Mouse (Mus musculus) G1E-ER4 (cell line): ENCODE data around the gene Glce. TPM values are rescaled to one million over a fixed set of nuclear protein-coding genes. Genes with fewer than 3 reads are reported as not detected.
A peak's percentile ranks its signal among the peaks of the same experiment; 100 is the strongest.

Source experiments
- GATA1 ChIP-seq: IDR thresholded peaks from one replicate; pipeline ENCODE4 v1.8.0; 2012; ENCODE audit warnings: low read length, inconsistent platforms
- polyA plus RNA-seq: library from polyadenylated mRNA; stranded (reverse); fragments of >175 nt; gene quantifications from 2 replicates; pipeline ENCODE4 v1.2.3, GENCODE M21; 2012

Glce gene
- polyA plus RNA-seq, 1 experiment = 4.6 TPM

GRCm38 (mm10) chr9:62132005-62132782, 9.7 kb upstream of the Glce start:
- TF ChIP-seq GATA1 = no peak

DNA sequence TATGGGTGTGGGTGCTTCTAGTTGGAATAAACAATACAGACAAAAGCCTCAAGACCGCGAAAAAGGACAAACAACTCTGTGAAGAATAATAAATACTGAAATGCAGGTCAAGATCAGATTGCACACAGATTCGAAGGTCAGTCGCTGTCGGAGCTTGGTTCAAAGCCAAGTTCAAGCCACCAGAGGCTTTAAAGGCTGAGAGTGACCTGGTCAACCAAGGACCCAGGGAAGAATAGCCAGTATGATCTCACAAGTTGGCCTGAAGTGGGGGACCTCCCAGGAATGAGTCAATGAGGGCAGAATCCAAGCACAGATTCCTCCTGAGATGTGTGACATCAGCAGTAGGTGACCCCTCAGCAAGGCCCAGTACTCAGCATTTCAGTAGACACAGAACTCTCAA, 8.3 kb upstream of the Glce start:
- TF ChIP-seq GATA1 = no peak

DNA sequence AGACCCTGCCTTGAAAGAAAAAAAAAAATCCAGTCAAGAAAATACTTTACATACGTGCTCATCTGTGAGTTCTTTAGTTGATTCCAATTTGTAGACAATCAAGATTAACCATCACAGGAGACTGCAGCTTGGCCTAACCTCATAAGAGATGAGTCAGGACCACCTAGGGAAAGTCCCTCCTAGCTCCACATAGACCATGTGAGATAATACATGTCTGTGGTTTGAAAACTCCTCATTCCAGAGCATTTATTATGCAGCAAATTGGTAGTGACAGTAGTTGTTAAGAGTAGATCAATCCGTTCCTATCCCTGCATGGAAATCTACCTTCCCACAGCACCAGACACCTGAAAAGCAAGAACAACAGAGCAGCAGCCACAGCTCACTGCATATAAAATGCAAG, 5.6 kb upstream of the Glce start:
- TF ChIP-seq GATA1 = no peak

DNA sequence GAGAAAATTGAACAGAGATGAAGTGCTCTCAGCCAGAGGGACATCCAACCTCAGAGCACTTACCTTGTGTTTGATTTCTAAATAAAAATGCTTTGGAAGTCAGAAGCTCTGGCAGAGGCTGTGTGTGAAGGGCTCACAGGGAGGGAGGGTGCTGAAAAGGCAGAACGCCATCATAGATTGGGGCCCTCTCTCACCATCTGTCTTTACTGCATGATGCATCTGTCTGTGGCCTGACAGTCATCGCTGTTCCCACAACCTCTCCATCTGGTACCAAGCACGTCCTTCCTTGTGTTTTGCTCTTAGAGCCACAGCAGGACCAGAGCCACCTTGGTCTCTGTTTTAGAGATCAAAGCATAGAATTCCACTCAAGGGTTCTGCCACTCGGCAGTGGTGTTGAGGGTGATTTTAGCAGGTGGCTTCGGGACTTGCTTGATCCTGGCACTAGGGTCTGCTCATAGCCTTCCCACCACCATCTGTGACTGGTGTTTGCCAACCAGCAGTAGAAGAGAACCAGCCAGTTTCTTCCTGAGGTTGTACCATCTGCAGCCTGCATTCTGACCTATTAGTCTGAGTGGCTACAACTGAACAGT, 3.6 kb upstream of the Glce start:
- TF ChIP-seq GATA1 = no peak

DNA sequence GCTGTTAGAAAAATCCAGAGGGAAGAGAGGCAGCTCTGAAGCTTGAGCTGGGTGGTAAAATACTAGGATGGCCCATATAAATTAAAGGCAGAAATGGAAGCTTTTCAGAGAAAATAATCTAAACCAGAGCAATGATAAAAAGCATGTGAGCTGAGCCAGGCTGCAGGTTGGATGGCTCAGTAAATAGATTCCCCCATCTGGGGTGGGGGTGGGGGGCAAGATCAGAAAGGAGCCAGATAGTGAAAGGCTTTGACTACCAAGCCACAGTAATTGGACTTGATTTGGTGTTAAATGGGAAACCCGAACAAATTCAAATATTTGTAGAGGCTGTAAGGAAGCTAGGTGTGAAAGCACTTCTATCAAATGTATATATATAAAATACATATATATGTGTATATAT, 1.8 kb upstream of the Glce start:
- no peak for TF ChIP-seq GATA1

DNA sequence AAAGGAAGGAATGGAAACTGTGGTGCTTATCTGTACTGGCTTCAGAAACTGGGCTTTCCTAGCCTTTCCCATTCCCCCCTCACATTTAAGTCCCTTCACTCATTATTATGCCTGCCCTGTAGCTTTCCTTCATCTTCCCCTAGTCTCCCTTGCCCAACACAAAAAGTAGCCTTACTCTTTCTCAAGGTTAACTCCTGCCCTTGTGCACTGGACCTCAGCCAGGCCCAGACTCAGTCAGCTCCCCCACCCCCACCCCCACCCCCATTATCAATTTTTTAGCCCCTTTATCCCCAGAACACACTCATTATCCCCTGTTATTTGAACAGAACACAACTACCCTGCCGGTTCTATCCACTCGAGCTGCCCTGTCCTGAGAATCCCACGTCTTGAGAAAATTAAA, 1.0 kb upstream of the Glce start:
- TF ChIP-seq GATA1 = no peak

DNA sequence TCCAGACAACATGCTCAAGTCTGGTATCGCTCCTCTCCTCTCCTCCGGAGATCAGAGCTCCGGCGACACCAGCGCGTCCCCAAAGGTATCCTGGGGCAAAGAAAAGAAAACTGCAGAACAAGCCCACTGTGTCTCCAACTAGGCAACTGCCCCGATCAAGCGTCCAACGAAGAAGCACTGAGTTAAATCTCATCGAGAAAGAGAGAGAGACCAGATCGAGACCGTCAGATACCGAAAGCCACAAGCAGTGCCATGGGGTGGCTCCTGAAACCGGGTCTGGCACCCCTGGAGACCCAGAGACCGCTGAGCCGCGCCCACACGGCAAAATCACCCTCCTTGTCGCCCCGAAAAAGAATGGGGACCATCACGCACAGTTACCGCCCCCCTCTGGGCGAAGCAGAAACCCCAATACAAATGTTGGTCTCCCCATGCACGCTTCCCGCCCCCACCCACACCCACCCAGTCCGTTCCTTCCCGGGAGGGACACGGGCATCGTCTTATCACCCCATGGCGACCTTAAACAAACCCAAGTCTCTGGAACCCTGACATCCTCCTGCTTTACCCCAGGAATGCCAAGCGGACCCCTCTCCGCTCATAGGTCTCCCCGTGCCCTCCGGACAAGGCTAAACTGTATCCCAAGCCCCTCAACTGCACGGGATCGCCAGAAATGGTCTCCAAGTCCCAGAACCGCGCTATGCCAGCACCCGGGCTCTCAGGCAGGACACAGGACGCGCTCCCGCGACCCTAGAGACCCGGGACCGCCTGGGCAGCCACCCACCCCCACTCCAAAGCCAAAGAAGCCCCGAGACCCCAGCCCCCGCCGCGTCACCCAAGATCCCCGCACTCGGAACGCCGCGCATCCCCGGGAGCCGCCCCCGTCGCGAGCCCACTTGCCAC, 656 bp downstream of the Glce start:
- no peak for TF ChIP-seq GATA1

GRCm38 (mm10) chr9:62118754-62119153, 3.7 kb downstream of the Glce start:
- no peak for TF ChIP-seq GATA1

DNA sequence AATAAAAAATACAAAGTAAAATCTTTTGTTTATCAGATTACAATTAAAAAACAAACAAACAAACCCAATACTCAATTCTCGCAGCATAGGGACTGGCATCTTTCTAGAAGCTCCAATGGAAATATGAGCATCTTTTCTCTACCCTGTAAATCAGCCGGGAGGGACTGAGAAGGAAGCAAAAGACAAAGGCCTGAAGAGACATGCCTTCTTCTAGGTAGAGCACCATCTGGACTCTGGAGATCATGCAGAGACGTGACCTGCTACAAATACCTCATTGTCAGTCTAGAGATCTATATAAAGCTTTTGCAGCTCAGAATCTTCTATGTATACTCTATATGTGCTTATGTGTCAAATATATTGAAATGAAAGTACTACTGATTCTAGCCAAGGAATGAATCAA, 6.6 kb downstream of the Glce start:
- TF ChIP-seq GATA1 = no peak

DNA sequence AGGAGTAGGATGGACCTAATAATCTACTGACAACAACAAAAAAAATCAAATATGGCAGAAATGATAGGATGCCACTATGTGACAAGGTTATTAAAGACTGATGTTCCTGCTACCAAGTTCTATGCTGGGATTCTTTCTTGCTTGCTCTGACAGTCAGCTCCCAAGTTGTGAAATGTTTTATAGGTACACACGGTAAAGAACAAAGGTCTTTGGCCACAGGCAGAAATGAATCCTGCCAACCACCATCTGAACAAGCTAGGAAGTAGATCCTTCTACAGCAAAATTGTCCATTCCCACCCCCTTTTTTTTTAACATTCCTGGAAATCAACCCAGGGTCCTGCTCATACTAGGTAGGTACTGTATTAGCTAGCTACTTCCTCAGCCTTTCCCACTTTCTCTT, 25.9 kb downstream of the Glce start:
- TF ChIP-seq GATA1 = no peak

DNA sequence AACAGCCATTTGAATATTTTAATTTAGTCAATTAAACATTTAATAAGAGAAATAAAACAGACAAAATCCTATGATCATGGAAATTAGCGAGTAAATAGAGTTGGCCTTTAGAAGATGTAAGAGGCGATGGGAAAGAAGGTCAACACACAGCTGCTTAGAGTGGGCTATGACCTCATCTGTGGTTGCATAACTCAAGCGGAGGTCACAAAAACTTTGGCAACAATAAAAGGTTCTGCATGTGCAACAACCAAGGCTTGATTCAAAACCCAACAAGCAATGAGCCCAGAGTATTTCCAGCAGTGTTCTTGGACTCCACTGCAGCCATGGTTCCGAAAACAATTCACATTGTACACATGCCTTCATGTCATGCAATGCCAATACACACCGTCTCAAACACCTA, 30.9 kb downstream of the Glce start:
- TF ChIP-seq GATA1 = no peak

- TF ChIP-seq GATA1 = no peak
Observed at GRCm38 (mm10) chr9:62085548-62085947, 36.9 kb downstream of the Glce start.

- TF ChIP-seq GATA1 = no peak
Observed at GRCm38 (mm10) chr9:62084896-62085295, 37.6 kb downstream of the Glce start.

GRCm38 (mm10) chr9:62082986-62083385, 39.5 kb downstream of the Glce start:
- TF ChIP-seq GATA1 = peak; percentile 75

- no peak for TF ChIP-seq GATA1
Observed at GRCm38 (mm10) chr9:62081542-62081941, 40.9 kb downstream of the Glce start.

- no peak for TF ChIP-seq GATA1
Observed at GRCm38 (mm10) chr9:62080028-62080760, 42.3 kb downstream of the Glce start.
